Mouse (Mus musculus) liver, adult (tissue): Measurements from ENCODE around the gene Sf1.

Source experiments
- GATA4 ChIP-seq: IDR thresholded peaks from 2 replicates; pipeline ENCODE4 v1.6.1; 2014; ENCODE audit warnings: mild to moderate bottlenecking, low read length; ENCODE audit not compliant: insufficient replicate concordance

The Sf1 gene

DNA sequence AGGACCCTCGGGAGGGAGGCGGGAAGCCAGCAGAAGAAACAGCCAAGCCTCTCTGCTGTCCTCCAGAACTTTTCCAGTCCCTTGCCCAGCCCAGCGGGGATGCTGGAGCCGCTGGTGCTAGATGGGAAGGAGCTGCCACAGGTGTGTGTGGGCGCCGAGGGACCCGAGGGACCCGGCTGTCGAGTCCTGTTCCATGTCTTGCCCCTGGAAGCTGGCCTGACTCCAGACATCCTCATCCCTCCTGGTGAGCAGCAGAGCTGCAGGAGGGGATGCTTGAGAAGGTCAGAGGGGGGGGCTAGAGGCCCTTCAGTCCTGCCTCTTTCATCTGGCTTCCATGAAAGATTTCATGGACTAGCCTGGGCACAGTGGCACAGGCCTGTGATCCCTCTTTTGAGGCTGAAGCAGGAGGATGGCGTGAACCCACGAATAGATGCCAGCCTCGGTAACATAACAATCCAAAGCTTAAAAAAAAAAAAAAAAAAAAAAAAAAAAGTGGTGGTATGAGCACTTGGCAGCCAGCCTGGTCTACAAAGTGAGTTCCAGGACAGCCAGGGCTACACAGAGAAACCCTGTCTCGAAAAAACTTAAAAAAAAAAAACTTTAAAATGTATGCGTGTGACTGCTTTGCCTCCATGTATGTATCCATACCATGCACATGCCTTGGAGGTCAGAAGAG lies 11.9 kb upstream of the Sf1 start:
- TF ChIP-seq GATA4: no peak

GRCm38 (mm10) chr19:6352107-6352505 lies 11.4 kb upstream of the Sf1 start:
- TF ChIP-seq GATA4: no peak

- no peak for TF ChIP-seq GATA4
Observed at GRCm38 (mm10) chr19:6354030-6354429, 9.5 kb upstream of the Sf1 start.

- no peak for TF ChIP-seq GATA4
Observed at GRCm38 (mm10) chr19:6361291-6361690, 2.2 kb upstream of the Sf1 start.

GRCm38 (mm10) chr19:6363091-6363410 lies 439 bp upstream of the Sf1 start:
- no peak for TF ChIP-seq GATA4

DNA sequence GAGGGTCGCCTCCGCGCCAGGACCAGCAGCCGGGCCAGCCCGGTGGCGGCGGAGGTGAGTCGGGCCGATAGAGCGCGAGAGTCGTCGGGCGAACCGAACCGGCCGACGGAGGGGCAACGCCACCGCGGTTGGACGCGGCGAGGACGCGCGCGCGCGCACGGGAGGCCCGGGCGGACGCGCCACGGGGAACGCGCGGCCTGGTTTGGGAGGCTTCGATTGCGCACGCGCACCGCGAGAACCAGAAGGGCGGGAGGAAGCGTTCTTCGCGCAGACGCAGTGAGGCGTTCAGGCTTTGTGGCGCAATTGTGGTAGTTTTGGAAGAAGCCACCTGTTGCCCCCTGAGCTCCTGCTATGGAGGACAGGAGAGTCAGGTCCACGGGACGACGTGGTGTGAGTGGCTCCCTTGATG lies 831 bp downstream of the Sf1 start:
- no peak for TF ChIP-seq GATA4

GRCm38 (mm10) chr19:6364842-6365241 lies 1.4 kb downstream of the Sf1 start:
- no peak for TF ChIP-seq GATA4

- TF ChIP-seq GATA4: no peak
Observed at GRCm38 (mm10) chr19:6370175-6370574, 6.7 kb downstream of the Sf1 start.

- no peak for TF ChIP-seq GATA4
Observed at GRCm38 (mm10) chr19:6372433-6372832, 8.9 kb downstream of the Sf1 start.

- no peak for TF ChIP-seq GATA4
Observed at GRCm38 (mm10) chr19:6373539-6374400, 10.3 kb downstream of the Sf1 start.

- TF ChIP-seq GATA4: no peak
Observed at GRCm38 (mm10) chr19:6374571-6374970, 11.1 kb downstream of the Sf1 start.

GRCm38 (mm10) chr19:6375423-6376254 lies 12.1 kb downstream of the Sf1 start:
- no peak for TF ChIP-seq GATA4

DNA sequence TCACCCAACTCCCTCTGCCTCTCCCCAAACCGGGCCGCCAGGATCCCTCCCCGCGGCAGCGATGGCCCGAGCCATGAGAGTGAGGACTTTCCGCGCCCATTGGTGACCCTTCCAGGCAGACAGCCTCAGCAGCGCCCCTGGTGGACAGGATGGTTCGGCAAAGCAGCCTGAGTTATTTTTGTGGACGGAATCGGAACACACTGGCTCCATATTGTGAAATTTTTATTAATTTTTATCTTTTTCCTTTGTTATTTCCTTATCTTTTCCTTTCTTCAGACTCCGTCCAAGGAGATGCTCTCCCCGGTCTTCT lies 12.7 kb downstream of the Sf1 start:
- no peak for TF ChIP-seq GATA4

DNA sequence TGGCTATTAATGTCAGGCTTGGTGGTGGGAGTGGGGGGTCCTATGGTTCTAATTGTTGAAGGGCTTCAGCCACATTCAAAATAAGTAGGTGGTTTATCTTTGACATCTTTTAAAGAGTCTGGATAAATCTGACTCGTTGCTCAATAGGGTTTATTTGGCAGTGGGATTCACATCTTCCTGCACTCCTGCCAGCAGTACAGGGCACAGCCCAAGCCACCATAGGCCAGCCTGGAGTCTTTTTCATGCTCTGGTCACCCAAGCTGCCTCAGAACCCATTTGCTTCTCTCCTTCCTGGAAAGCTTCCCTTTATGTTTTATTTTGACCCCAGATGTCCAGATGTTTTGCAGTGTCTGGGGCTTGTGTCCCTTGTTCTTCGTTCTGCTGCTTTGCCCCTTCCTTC lies 13.2 kb downstream of the Sf1 start:
- TF ChIP-seq GATA4: no peak

- TF ChIP-seq GATA4: no peak
Observed at GRCm38 (mm10) chr19:6377327-6378040, 14.0 kb downstream of the Sf1 start.
